Mouse (Mus musculus) kidney, postnatal 4 days (tissue): ENCODE data around the gene Tcf7l2.

Experiments used
- DNase-seq, 2 experiments: peaks; one replicate each; pipeline ENCODE4 v3.0.0; 2021; ENCODE audit warnings: mixed read lengths in 2 of 2

Tcf7l2 gene

GRCm38 (mm10) chr19:55916211-55916610, 174.6 kb downstream of the Tcf7l2 start:
- no peak for DNase-seq

- DNase-seq = peak; percentile 52 to 64
Measured at GRCm38 (mm10) chr19:55923789-55924426, 182.3 kb downstream of the Tcf7l2 start.

GRCm38 (mm10) chr19:55924800-55925199, 183.2 kb downstream of the Tcf7l2 start:
- no peak for DNase-seq

GRCm38 (mm10) chr19:55925425-55925803, 183.8 kb downstream of the Tcf7l2 start:
- DNase-seq = peak; percentile 67 to 70

- DNase-seq = no peak
Measured at GRCm38 (mm10) chr19:55925804-55926521, 184.3 kb downstream of the Tcf7l2 start.

GRCm38 (mm10) chr19:55926858-55927673, 185.4 kb downstream of the Tcf7l2 start:
- DNase-seq = no peak

GRCm38 (mm10) chr19:55927674-55928061, 186.0 kb downstream of the Tcf7l2 start:
- DNase-seq = no peak

GRCm38 (mm10) chr19:55928674-55929073, 187.1 kb downstream of the Tcf7l2 start:
- DNase-seq = no peak

GRCm38 (mm10) chr19:55931642-55932041, 190.0 kb downstream of the Tcf7l2 start:
- DNase-seq = no peak

- DNase-seq = peak; percentile 49 to 50
Measured at GRCm38 (mm10) chr19:55933947-55934729, 192.5 kb downstream of the Tcf7l2 start.

GRCm38 (mm10) chr19:55934730-55935003, 193.0 kb downstream of the Tcf7l2 start:
- no peak for DNase-seq

- no peak for DNase-seq
Measured at GRCm38 (mm10) chr19:55937026-55937425, 195.4 kb downstream of the Tcf7l2 start.

- no peak for DNase-seq
Measured at GRCm38 (mm10) chr19:55938254-55939046, 196.8 kb downstream of the Tcf7l2 start.

- DNase-seq = no peak
Measured at GRCm38 (mm10) chr19:55939090-55939489, 197.5 kb downstream of the Tcf7l2 start.

GRCm38 (mm10) chr19:55939719-55940118, 198.1 kb downstream of the Tcf7l2 start:
- DNase-seq = no peak

- peak; percentile 24 to 36 for DNase-seq
Measured at GRCm38 (mm10) chr19:55940538-55941252, 199.1 kb downstream of the Tcf7l2 start.

- no peak for DNase-seq
Measured at GRCm38 (mm10) chr19:55941253-55942125, 199.9 kb downstream of the Tcf7l2 start.

- no peak for DNase-seq
Measured at GRCm38 (mm10) chr19:55951397-55951796, 209.8 kb downstream of the Tcf7l2 start.

- DNase-seq = peak; percentile 63 to 69
Measured at GRCm38 (mm10) chr19:55953207-55953606, 211.6 kb downstream of the Tcf7l2 start.

- no peak for DNase-seq
Measured at GRCm38 (mm10) chr19:55955126-55955525, 213.5 kb downstream of the Tcf7l2 start.
